Mouse (Mus musculus): ENCODE data around the gene Crlf1. TPM values are rescaled to one million over a fixed set of nuclear protein-coding genes. Genes with fewer than 3 reads are reported as not detected.
"Not testable (repeated sequence)": the region's sequence is repeated elsewhere in the genome, so short reads cannot be mapped to it uniquely, and the experiment has no call there.

Gene Crlf1
- polyA plus RNA-seq, 1 experiment from 2014 or later, result 6.1 TPM

DNA sequence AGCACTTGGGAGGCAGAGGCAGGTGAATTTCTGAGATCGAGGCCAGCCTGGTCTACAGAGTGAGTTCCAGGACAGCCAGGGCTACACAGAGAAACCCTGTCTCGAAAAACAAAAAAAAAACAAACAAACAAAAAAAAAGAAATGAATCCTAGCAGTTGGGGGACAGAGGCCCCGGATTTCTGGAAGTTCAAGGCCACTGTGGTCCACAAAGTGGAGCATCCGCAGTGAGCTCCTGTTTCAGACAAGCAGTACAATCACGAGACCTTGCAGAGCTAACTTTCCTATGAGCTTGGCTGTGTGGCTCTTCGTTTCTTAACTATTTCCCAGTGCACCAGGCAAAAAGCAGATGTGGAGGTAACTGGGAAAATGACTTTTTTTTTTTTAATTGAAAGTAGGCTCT lies 18.2 kb downstream of the Crlf1 start:
- not testable (repeated sequence) for ATAC-seq; H3K27me3 ChIP-seq (replicated peaks; ENCODE audit: control insufficient read depth, insufficient read depth, low read length); H3K9ac ChIP-seq (replicated peaks; ENCODE audit: low read depth, low read length); H3K9me3 ChIP-seq (ENCODE audit: control insufficient read depth, low read length)
- peak overlapping the region; percentile 87 for H3K4me3 ChIP-seq (replicated peaks; ENCODE audit: low read length)
- peak overlapping the region; percentile 49 for H3K4me2 ChIP-seq (ENCODE audit: low read length)
- peaks cover 11% of the 10 kb centered on the region for H3K36me3 ChIP-seq (ENCODE audit: control insufficient read depth, insufficient read depth)
- peaks cover 18% of the 10 kb centered on the region for H3K4me1 ChIP-seq (replicated peaks; ENCODE audit: control insufficient read depth, insufficient read depth, low read length)
- peak overlapping the region; percentile 33 for H3K27ac ChIP-seq (ENCODE audit: low read length)
- 89% methylated on average over 6 of the region's 6 CpGs for WGBS

- 94% methylated on average over 2 of the region's 2 CpGs for WGBS
- Histone ChIP-seq H3K9ac (replicated peaks; ENCODE audit: low read depth, low read length) (no peak overlapping the region), H3K36me3 (ENCODE audit: control insufficient read depth, insufficient read depth) (peaks cover 11% of the 10 kb centered on the region), H3K4me2 (ENCODE audit: low read length) (no peak overlapping the region), H3K4me3 (replicated peaks; ENCODE audit: low read length) (no peak overlapping the region), H3K27me3 (replicated peaks; ENCODE audit: control insufficient read depth, insufficient read depth, low read length) (no peaks in the 10 kb centered on the region), H3K4me1 (replicated peaks; ENCODE audit: control insufficient read depth, insufficient read depth, low read length) (peaks cover 18% of the 10 kb centered on the region), H3K9me3 (ENCODE audit: control insufficient read depth, low read length) (no peaks in the 10 kb centered on the region), H3K27ac (ENCODE audit: low read length) (no peak overlapping the region)
- ATAC-seq, result no peak
These were observed 18.8 kb downstream of the Crlf1 start for GRCm38 (mm10) chr8:70511770-70512169.

GRCm38 (mm10) chr8:70512253-70512903 lies 19.4 kb downstream of the Crlf1 start:
- WGBS, result 92% methylated on average over 11 of the region's 11 CpGs
- H3K4me2 ChIP-seq (ENCODE audit: low read length), result no peak overlapping the region
- ATAC-seq, result no peak
- H3K9ac ChIP-seq (replicated peaks; ENCODE audit: low read depth, low read length), result no peak overlapping the region
- H3K9me3 ChIP-seq (ENCODE audit: control insufficient read depth, low read length), result no peaks in the 10 kb centered on the region
- peaks cover 18% of the 10 kb centered on the region for H3K4me1 ChIP-seq (replicated peaks; ENCODE audit: control insufficient read depth, insufficient read depth, low read length)
- H3K4me3 ChIP-seq (replicated peaks; ENCODE audit: low read length), result no peak overlapping the region
- H3K27ac ChIP-seq (ENCODE audit: low read length), result no peak overlapping the region
- peaks cover 11% of the 10 kb centered on the region for H3K36me3 ChIP-seq (ENCODE audit: control insufficient read depth, insufficient read depth)
- no peaks in the 10 kb centered on the region for H3K27me3 ChIP-seq (replicated peaks; ENCODE audit: control insufficient read depth, insufficient read depth, low read length)

DNA sequence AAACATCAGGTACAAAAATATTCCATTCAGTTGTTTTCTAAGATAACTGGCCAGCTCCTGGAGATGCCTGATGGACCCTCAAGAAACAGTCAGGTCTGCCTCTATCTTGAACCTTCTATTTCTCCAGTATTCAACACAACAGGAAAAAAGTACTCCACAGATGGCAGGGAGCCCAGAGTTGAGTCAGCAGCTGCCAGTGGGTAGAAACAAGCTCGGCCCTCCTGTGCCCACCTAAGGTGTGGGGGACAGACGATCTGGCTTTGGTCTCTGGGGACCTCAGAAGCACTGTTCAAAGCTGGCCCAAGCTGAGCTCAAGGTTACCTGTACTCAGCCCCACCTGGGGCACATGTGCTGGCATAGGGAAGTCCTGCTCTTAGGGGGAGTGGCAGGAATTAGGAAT lies 20.5 kb downstream of the Crlf1 start:
- H3K4me3 ChIP-seq (replicated peaks; ENCODE audit: low read length), result no peak overlapping the region
- no peak for ATAC-seq
- peaks cover 6% of the 10 kb centered on the region; the same call in 1 of the 2 replicates for H3K36me3 ChIP-seq (ENCODE audit: control insufficient read depth, insufficient read depth)
- no peaks in the 10 kb centered on the region for H3K27me3 ChIP-seq (replicated peaks; ENCODE audit: control insufficient read depth, insufficient read depth, low read length)
- peaks cover 17% of the 10 kb centered on the region for H3K4me1 ChIP-seq (replicated peaks; ENCODE audit: control insufficient read depth, insufficient read depth, low read length)
- no peaks in the 10 kb centered on the region for H3K9me3 ChIP-seq (ENCODE audit: control insufficient read depth, low read length)
- H3K4me2 ChIP-seq (ENCODE audit: low read length), result no peak overlapping the region
- WGBS, result 29% methylated on average over 2 of the region's 2 CpGs
- H3K27ac ChIP-seq (ENCODE audit: low read length), result no peak overlapping the region
- H3K9ac ChIP-seq (replicated peaks; ENCODE audit: low read depth, low read length), result no peak overlapping the region

GRCm38 (mm10) chr8:70517940-70518643 lies 25.1 kb downstream of the Crlf1 start:
- whole genome bisulfite sequencing, result 75% methylated on average over 10 of the region's 10 CpGs

GRCm38 (mm10) chr8:70519043-70519442 lies 26.1 kb downstream of the Crlf1 start:
- H3K4me1 ChIP-seq (replicated peaks; ENCODE audit: control insufficient read depth, insufficient read depth, low read length), result peaks cover 13% of the 10 kb centered on the region

More at GRCm38 (mm10) chr8:70517940-70518643, 25.1 kb downstream of the Crlf1 start:
- Histone ChIP-seq H3K27ac (ENCODE audit: low read length) (no peak overlapping the region), H3K27me3 (replicated peaks; ENCODE audit: control insufficient read depth, insufficient read depth, low read length) (no peaks in the 10 kb centered on the region), H3K9ac (replicated peaks; ENCODE audit: low read depth, low read length) (no peak overlapping the region), H3K4me3 (replicated peaks; ENCODE audit: low read length) (no peak overlapping the region), H3K4me2 (ENCODE audit: low read length) (no peak overlapping the region), H3K9me3 (ENCODE audit: control insufficient read depth, low read length) (no peaks in the 10 kb centered on the region), H3K4me1 (replicated peaks; ENCODE audit: control insufficient read depth, insufficient read depth, low read length) (peaks cover 7% of the 10 kb centered on the region), H3K36me3 (ENCODE audit: control insufficient read depth, insufficient read depth) (0 out of 2 replicates have a peak, but pooled peaks cover 7% of the 10 kb centered on the region)
- ATAC-seq, result no peak

GRCm38 (mm10) chr8:70519606-70520005 lies 26.6 kb downstream of the Crlf1 start:
- Histone ChIP-seq H3K9ac (replicated peaks; ENCODE audit: low read depth, low read length) (no peak overlapping the region), H3K4me1 (replicated peaks; ENCODE audit: control insufficient read depth, insufficient read depth, low read length) (peaks cover 13% of the 10 kb centered on the region), H3K4me3 (replicated peaks; ENCODE audit: low read length) (no peak overlapping the region), H3K27me3 (replicated peaks; ENCODE audit: control insufficient read depth, insufficient read depth, low read length) (no peaks in the 10 kb centered on the region), H3K4me2 (ENCODE audit: low read length) (no peak overlapping the region), H3K9me3 (ENCODE audit: control insufficient read depth, low read length) (no peaks in the 10 kb centered on the region), H3K36me3 (ENCODE audit: control insufficient read depth, insufficient read depth) (0 out of 2 replicates have a peak, but pooled peaks cover 3% of the 10 kb centered on the region), H3K27ac (ENCODE audit: low read length) (no peak overlapping the region)
- 55% methylated on average over 2 of the region's 2 CpGs for WGBS
- no peak for ATAC-seq

More at GRCm38 (mm10) chr8:70519043-70519442, 26.1 kb downstream of the Crlf1 start:
- no peaks in the 10 kb centered on the region for H3K9me3 ChIP-seq (ENCODE audit: control insufficient read depth, low read length)
- no peak overlapping the region for H3K27ac ChIP-seq (ENCODE audit: low read length)
- 91% methylated on average over 6 of the region's 6 CpGs for WGBS
- H3K4me2 ChIP-seq (ENCODE audit: low read length), result no peak overlapping the region
- no peak overlapping the region for H3K4me3 ChIP-seq (replicated peaks; ENCODE audit: low read length)
- no peak for ATAC-seq
- no peaks in the 10 kb centered on the region for H3K27me3 ChIP-seq (replicated peaks; ENCODE audit: control insufficient read depth, insufficient read depth, low read length)
- H3K9ac ChIP-seq (replicated peaks; ENCODE audit: low read depth, low read length), result no peak overlapping the region
- 0 out of 2 replicates have a peak, but pooled peaks cover 4% of the 10 kb centered on the region for H3K36me3 ChIP-seq (ENCODE audit: control insufficient read depth, insufficient read depth)

DNA sequence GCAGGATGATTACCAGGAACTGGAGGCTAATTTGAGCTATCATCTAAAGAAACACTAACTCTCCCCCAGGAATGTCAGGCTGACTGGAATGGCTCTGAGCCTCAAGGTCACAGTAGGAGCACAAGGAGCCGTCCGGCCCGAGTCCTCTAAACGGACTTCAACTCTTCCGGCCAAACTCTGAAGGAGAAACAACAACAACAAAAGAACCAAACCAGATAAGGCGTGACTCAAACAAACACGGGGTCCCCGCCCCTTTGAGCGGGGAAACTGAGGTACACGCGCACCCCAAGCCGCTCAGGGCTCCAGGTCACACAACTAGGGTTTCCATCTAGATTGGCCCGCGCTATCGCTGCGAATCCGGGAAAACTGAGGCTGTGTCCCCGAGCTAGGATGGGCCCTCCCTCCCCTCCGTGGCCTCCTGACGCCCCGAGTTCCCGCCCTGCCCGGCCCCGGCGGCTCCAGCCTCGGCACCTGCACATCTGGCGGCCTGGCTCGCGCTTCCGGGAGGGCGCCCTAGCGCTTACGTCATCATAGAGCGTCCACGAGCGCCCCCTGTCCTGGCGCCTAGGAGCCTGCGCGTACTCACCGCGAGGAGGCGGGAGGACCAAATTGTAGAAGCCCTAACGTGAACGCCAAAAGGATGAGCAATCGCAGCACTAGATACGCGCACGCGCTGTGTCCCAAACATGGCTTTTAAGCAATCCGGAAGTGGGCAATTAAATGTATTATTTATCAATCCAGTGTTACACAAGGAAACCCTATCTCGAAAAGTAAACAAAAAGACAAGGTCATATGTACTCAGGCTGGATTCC lies 29.8 kb downstream of the Crlf1 start:
- WGBS, result under 1% methylated on average over 48 of the region's 51 CpGs
- peak overlapping the region; percentile 87 for H3K27ac ChIP-seq (ENCODE audit: low read length)
- H3K4me3 ChIP-seq (replicated peaks; ENCODE audit: low read length), result peak overlapping the region; percentile 85
- peaks cover 21% of the 10 kb centered on the region for H3K4me1 ChIP-seq (replicated peaks; ENCODE audit: control insufficient read depth, insufficient read depth, low read length)
- H3K27me3 ChIP-seq (replicated peaks; ENCODE audit: control insufficient read depth, insufficient read depth, low read length), result no peaks in the 10 kb centered on the region
- H3K9ac ChIP-seq (replicated peaks; ENCODE audit: low read depth, low read length), result peak overlapping the region; percentile 80
- H3K36me3 ChIP-seq (ENCODE audit: control insufficient read depth, insufficient read depth), result 0 out of 2 replicates have a peak, but pooled peaks cover 3% of the 10 kb centered on the region
- H3K9me3 ChIP-seq (ENCODE audit: control insufficient read depth, low read length), result no peaks in the 10 kb centered on the region
- peak overlapping the region; percentile 68 for H3K4me2 ChIP-seq (ENCODE audit: low read length)
- ATAC-seq, result peak; percentile 83

DNA sequence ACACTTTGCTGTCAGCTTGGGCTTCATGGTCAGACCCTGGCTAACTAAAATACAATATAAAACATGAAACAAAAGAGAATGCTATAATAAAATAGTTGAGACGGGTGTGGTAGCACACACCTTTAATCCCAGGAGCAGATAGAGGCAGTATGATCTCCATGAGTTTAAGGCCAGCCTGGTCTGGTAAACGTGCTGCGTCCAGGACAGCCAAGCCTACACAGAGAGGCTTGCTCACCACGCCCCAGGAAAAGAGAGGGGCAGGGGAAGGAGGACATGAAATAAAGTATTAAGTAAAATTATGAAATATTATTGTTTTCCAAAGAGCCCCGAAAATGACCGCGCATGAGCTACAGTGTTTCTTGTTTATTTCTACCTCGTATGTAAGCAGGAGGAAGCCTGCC lies 34.2 kb downstream of the Crlf1 start:
- no peaks in the 10 kb centered on the region for H3K27me3 ChIP-seq (replicated peaks; ENCODE audit: control insufficient read depth, insufficient read depth, low read length)
- ATAC-seq, result 0 out of 2 replicates have a peak, but pooled peaks have one; percentile 9
- H3K4me3 ChIP-seq (replicated peaks; ENCODE audit: low read length), result peak overlapping the region; percentile 77
- H3K36me3 ChIP-seq (ENCODE audit: control insufficient read depth, insufficient read depth), result peaks cover 2% of the 10 kb centered on the region
- peak overlapping the region; percentile 94 for H3K9ac ChIP-seq (replicated peaks; ENCODE audit: low read depth, low read length)
- H3K4me1 ChIP-seq (replicated peaks; ENCODE audit: control insufficient read depth, insufficient read depth, low read length), result peaks cover 40% of the 10 kb centered on the region
- H3K27ac ChIP-seq (ENCODE audit: low read length), result peak overlapping the region; percentile 54
- H3K4me2 ChIP-seq (ENCODE audit: low read length), result peak overlapping the region; percentile 89
- under 1% methylated on average over 8 of the region's 8 CpGs for WGBS
- H3K9me3 ChIP-seq (ENCODE audit: control insufficient read depth, low read length), result no peaks in the 10 kb centered on the region

Measured in forebrain, embryonic 16.5 days (tissue).